In the genomic region with DNA sequence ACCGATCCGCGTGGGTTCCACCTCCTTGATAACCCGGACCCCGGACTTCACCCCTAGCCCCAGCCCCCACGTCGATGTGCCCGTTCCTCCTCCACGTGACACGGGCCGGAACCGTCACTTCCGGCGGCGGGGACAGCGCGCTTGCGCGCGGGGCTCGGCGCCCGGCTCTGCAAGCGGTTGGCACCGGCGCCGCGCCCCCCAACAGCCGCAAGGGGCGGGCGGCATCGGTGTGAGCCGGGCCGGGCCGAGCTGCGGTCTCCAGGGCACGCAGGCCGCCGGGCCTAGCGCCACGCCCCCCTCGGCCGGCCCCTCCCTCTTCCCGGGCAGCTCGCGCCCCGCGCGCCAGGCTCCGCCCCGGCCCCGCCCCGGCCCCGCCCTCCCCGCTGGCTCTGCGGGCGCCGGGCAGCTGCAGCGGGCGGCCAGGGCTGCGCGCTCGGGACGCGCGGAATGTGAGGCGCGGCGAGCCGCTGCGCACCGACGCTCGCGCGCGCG, we compare ENCODE assay signal across 8 mouse cellular contexts. TPM values are rescaled to one million over a fixed set of nuclear protein-coding genes. Genes with fewer than 3 reads are reported as not detected.
DNase-seq lines count a peak whose midpoint lies in the region; ATAC-seq and TF ChIP-seq lines count a peak whose summit lies in the region.

Gene Bmp2k, plus strand, starts transcription at position 380 of the 492 bp plus-strand sequence.

- H3K4me3 ChIP-seq in cerebellum, adult 2 months (replicated peaks; ENCODE audit: insufficient read depth, low read depth, low read length), result peak within 1 kb of the TSS; percentile 96
- H3K4me3 ChIP-seq in lung, embryonic 15.5 days, result peak within 1 kb of the TSS; percentile 86
- H3K4me3 ChIP-seq in olfactory bulb, adult 2 months (ENCODE audit: insufficient read depth, low read depth, low read length), result peak within 1 kb of the TSS; percentile 93

- H3K4me2 ChIP-seq in lung, embryonic 15.5 days, result peak within 1 kb of the TSS; percentile 87

- H3K36me3 ChIP-seq in lung, embryonic 15.5 days, result no peaks in the 10 kb centered on the region

- ATAC-seq in lung, embryonic 15.5 days (ENCODE audit: borderline replicate concordance, extremely low read depth, low FRiP score, low TSS enrichment), result peak; percentile 96

- WGBS in cerebellum, adult 2 months, result 1% methylated on average over 49 of the region's 78 CpGs
- under 1% methylated on average over 46 of the region's 78 CpGs for WGBS in lung, embryonic 15.5 days
- 4% methylated on average over 73 of the region's 78 CpGs for WGBS in olfactory bulb, adult 2 months

- no peak for TF ChIP-seq CTCF in cerebellum, adult 2 months (IDR thresholded peaks at IDR 0.05; ENCODE audit: borderline replicate concordance, insufficient read depth, low read depth, low read length)
- TF ChIP-seq CTCF in olfactory bulb, adult 2 months (IDR thresholded peaks at IDR 0.05; ENCODE audit: insufficient read depth, low read depth, low read length), result no peak

- DNase-seq in MEL-GATA-1-ER (ENCODE audit: extremely low read depth, low read depth), result peak; percentile 44
- DNase-seq in cerebellum, adult 2 months, result peak; percentile 87 to 89
- peak; percentile 80 for DNase-seq in forelimb bud, embryonic 11.5 days (ENCODE audit: low read depth, low spot score)
- DNase-seq in heart, postnatal 4 days, result peak; percentile 92
- DNase-seq in layer of hippocampus, adult 9-10 months (ENCODE audit: low spot score), result peak; percentile 51
- peak; percentile 80 to 85 for DNase-seq in thymus, adult 18-20 months

- H3K9me3 ChIP-seq in lung, embryonic 15.5 days, result no peaks in the 10 kb centered on the region

- peak within 1 kb of the TSS; percentile 82 for H3K9ac ChIP-seq in lung, embryonic 15.5 days

- H3K4me1 ChIP-seq in cerebellum, adult 2 months (ENCODE audit: control insufficient read depth, insufficient read depth, low read length), result peaks cover 5% of the 10 kb centered on the region; the same call in 1 of the 2 replicates
- H3K4me1 ChIP-seq in lung, embryonic 15.5 days, result peaks cover 20% of the 10 kb centered on the region
- H3K4me1 ChIP-seq in olfactory bulb, adult 2 months (ENCODE audit: control insufficient read depth, insufficient read depth, low read length), result peaks cover 4% of the 10 kb centered on the region

- TF ChIP-seq POLR2A in cerebellum, adult 2 months (IDR thresholded peaks at IDR 0.05; ENCODE audit: borderline replicate concordance, insufficient read depth, low read length), result peak; percentile 51; the same call in 1 of the 2 replicates
- TF ChIP-seq POLR2A in olfactory bulb, adult 2 months (IDR thresholded peaks at IDR 0.05; ENCODE audit: insufficient read depth, low read depth, low read length), result peak; percentile 72

- no peaks in the 10 kb centered on the region for H3K27me3 ChIP-seq in cerebellum, adult 2 months (ENCODE audit: control insufficient read depth, insufficient read depth, low read length)
- H3K27me3 ChIP-seq in lung, embryonic 15.5 days, result no peaks in the 10 kb centered on the region

- peak within 1 kb of the TSS; percentile 86; the same call in 1 of the 2 replicates for H3K27ac ChIP-seq in cerebellum, adult 2 months (ENCODE audit: insufficient read depth, low read length)
- peak within 1 kb of the TSS; percentile 93 for H3K27ac ChIP-seq in lung, embryonic 15.5 days
- peak within 1 kb of the TSS; percentile 63 for H3K27ac ChIP-seq in olfactory bulb, adult 2 months (ENCODE audit: insufficient read depth, low read depth, low read length)

RNA-seq across cellular contexts. Expression of gene Bmp2k, which starts in this region (rescaled TPM):
- polyA plus RNA-seq in cerebellum, adult 2 months (2012; rRNA removed), result 10.3 and 11.4 TPM in 2 replicates
- total RNA-seq in heart, postnatal 4 days (2021), result 10 to 100 TPM; 18.9 TPM
- 11.2 TPM in 2 replicates for polyA plus RNA-seq in lung, embryonic 15.5 days (2015; fragmentation: Nextera tagmentation; extraction: Ambion mirVana)
- polyA plus RNA-seq in olfactory bulb, adult 2 months (2012; ENCODE audit: insufficient read depth, insufficient read length, low replicate concordance, missing spikeins), result 61.8 TPM in 1 of 2 replicates, not detected in the other

Comparison
In these comparisons a context has a peak if more than half of its experiments do, and no peak if none do; other contexts are left out.
1. Peak in every context shown above with its lines: DNase-seq, ATAC-seq, H3K4me3 ChIP-seq and H3K27ac ChIP-seq.